Mouse (Mus musculus): ENCODE data around the gene AC192777.2. TPM values are rescaled to one million over a fixed set of nuclear protein-coding genes. Genes with fewer than 3 reads are reported as not detected.

The AC192777.2 gene
- not detected for polyA plus RNA-seq (2017; shearing (Covaris generic))

DNA sequence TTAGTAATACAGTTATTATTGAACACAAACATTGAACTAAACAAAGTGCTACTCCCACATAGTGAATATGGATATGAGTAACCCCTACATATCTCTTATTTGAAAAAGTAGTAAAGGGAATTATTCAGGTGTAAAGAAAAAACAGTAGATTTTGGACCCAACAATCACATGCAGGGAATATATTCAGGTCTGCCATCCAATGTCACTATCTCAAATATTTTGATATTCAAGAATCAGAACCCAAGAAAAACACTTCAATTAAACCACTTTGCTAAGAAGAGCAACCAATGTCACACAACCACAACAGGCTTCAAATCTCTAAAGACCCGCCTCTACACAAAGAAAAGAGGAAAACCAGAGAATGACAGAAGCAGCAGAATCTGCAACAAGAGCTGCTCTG, at the start of gene AC192777.2:
AC192777.2 (plus strand) TSS at position 301 of the 400 bp plus-strand sequence.

Other genes starting within 250 kb of the AC192777.2 start
- not detected for gene Esp38, start 144.9 kb upstream of the AC192777.2 start, polyA plus RNA-seq (2017; shearing (Covaris generic))
- gene Pgk2, start 113.2 kb downstream of the AC192777.2 start, polyA plus RNA-seq (2017; shearing (Covaris generic)), result not detected
- 0.32 TPM for gene Crisp3, start 146.8 kb downstream of the AC192777.2 start, polyA plus RNA-seq (2017; shearing (Covaris generic))
- gene Crisp1, start 223.8 kb downstream of the AC192777.2 start, polyA plus RNA-seq (2017; shearing (Covaris generic)), result not detected

Measured in CD4-positive, CD25-positive, alpha-beta regulatory T cell, adult 9 weeks (primary cell).